7 mouse cellular contexts compared by ENCODE assay signal in genomic region chrX:37085665-37086064, GRCm38 (mm10). TPM values are rescaled to one million over a fixed set of nuclear protein-coding genes. Genes with fewer than 3 reads are reported as not detected.
DNase-seq lines count a peak whose midpoint lies in the region; ATAC-seq and TF ChIP-seq lines count a peak whose summit lies in the region.

No protein-coding gene starts in this region.

- DNase-seq in thymus, adult 2 months, result no peak
- no peak for DNase-seq in thymus, adult 18-20 months
- peak in 1 of 3 experiments; percentile 27 for DNase-seq in liver, embryonic 14.5 days (ENCODE audit: low read depth in 3 of 3, low spot score in 3 of 3)
- DNase-seq in right cerebral cortex, adult 18-20 months, result no peak
- DNase-seq in layer of hippocampus, adult 8-10 months (ENCODE audit: low spot score in 2 of 2), result no peak
- no peak for DNase-seq in lung, postnatal 25 days (ENCODE audit: low spot score)

- no peak overlapping the region for H3K27ac ChIP-seq in thymus, adult 2 months (ENCODE audit: control insufficient read depth, insufficient read depth, low read length)
- peak overlapping the region; percentile 75 for H3K27ac ChIP-seq in forebrain, embryonic 13.5 days
- H3K27ac ChIP-seq in liver, embryonic 14.5 days, result peak overlapping the region; percentile 77

- H3K4me1 ChIP-seq in thymus, adult 2 months (replicated peaks; ENCODE audit: control insufficient read depth, insufficient read depth, low read length), result peaks cover 8% of the 10 kb centered on the region
- H3K4me1 ChIP-seq in forebrain, embryonic 13.5 days, result peaks cover 11% of the 10 kb centered on the region
- H3K4me1 ChIP-seq in liver, embryonic 14.5 days (replicated peaks; ENCODE audit: control insufficient read depth in 2 of 2, insufficient read depth in 2 of 2, low read length in 1 of 2), result peaks cover 0 to 7% of the 10 kb centered on the region in 2 experiments; a peak in 1 of 4 replicates

- 5% methylated on average over 9 of the region's 9 CpGs for WGBS in thymus, adult 2 months
- WGBS in forebrain, embryonic 13.5 days, result 34% methylated on average over 9 of the region's 9 CpGs
- WGBS in liver, embryonic 14.5 days (ENCODE audit: insufficient replicate concordance), result 16% methylated on average over 9 of the region's 9 CpGs

- TF ChIP-seq EP300 in liver, embryonic 14.5 days (IDR thresholded peaks at IDR 0.05; ENCODE audit: low read depth), result no peak

- H3K4me3 ChIP-seq in thymus, adult 2 months (ENCODE audit: control insufficient read depth, insufficient read depth, low read length), result peak overlapping the region; percentile 70
- peak overlapping the region; percentile 57 for H3K4me3 ChIP-seq in forebrain, embryonic 13.5 days
- H3K4me3 ChIP-seq in liver, embryonic 14.5 days (ENCODE audit: insufficient read depth in 1 of 2, low read depth in 2 of 2, low read length in 2 of 2), result peak overlapping the region; percentile 71 to 83

- no peak overlapping the region for H3K9ac ChIP-seq in forebrain, embryonic 13.5 days
- H3K9ac ChIP-seq in liver, embryonic 14.5 days (replicated peaks), result peak overlapping the region; percentile 83

- H3K4me2 ChIP-seq in forebrain, embryonic 13.5 days, result peak overlapping the region; percentile 76
- peak overlapping the region; percentile 75 for H3K4me2 ChIP-seq in liver, embryonic 14.5 days (ENCODE audit: low read depth)

- TF ChIP-seq POLR2A in thymus, adult 2 months (IDR thresholded peaks at IDR 0.05; ENCODE audit: control insufficient read depth, extremely low read depth, insufficient read depth, low read length, poor library complexity), result no peak

- H3K27me3 ChIP-seq in thymus, adult 2 months (ENCODE audit: control insufficient read depth, insufficient read depth, low read length), result no peaks in the 10 kb centered on the region
- no peaks in the 10 kb centered on the region for H3K27me3 ChIP-seq in forebrain, embryonic 13.5 days
- no peaks in the 10 kb centered on the region for H3K27me3 ChIP-seq in liver, embryonic 14.5 days (ENCODE audit: control insufficient read depth, insufficient read depth, low read length)

- ATAC-seq in forebrain, embryonic 13.5 days, result peak; percentile 50; the same call in 1 of the 2 replicates
- peak; percentile 70 for ATAC-seq in liver, embryonic 14.5 days (ENCODE audit: insufficient read depth)

- no peaks in the 10 kb centered on the region for H3K9me3 ChIP-seq in forebrain, embryonic 13.5 days (replicated peaks)
- no peaks in the 10 kb centered on the region for H3K9me3 ChIP-seq in liver, embryonic 14.5 days (ENCODE audit: control insufficient read depth, low read length)

- TF ChIP-seq CTCF in thymus, adult 2 months (IDR thresholded peaks at IDR 0.05; ENCODE audit: borderline replicate concordance, control insufficient read depth, extremely low read depth, insufficient read depth, low read length, poor library complexity), result no peak
- no peak for TF ChIP-seq CTCF in liver, embryonic 14.5 days (IDR thresholded peaks at IDR 0.05; ENCODE audit: low read depth)

- peaks cover 9% of the 10 kb centered on the region; the same call in 1 of the 2 replicates for H3K36me3 ChIP-seq in thymus, adult 2 months (ENCODE audit: control insufficient read depth, insufficient read depth, low read length)
- peaks cover 16% of the 10 kb centered on the region; the same call in 1 of the 2 replicates for H3K36me3 ChIP-seq in forebrain, embryonic 13.5 days (ENCODE audit: poor library complexity, severe bottlenecking)
- peaks cover 17% of the 10 kb centered on the region for H3K36me3 ChIP-seq in liver, embryonic 14.5 days (replicated peaks; ENCODE audit: control insufficient read depth, insufficient read depth, low read depth)

RNA-seq across cellular contexts. Expression of gene Rpl39, which starts 0.5 kb away (rescaled TPM):
- 98.5 and 123 TPM in 2 replicates for polyA plus RNA-seq in thymus, adult 2 months (2012; rRNA removed)
- 399 and 495 TPM in 2 replicates for polyA plus RNA-seq in forebrain, embryonic 13.5 days (2015; fragmentation: Nextera tagmentation; extraction: Ambion mirVana)
- 261 and 564 TPM in 2 replicates for polyA plus RNA-seq in liver, embryonic 14.5 days (2012; rRNA removed)
- 545 and 615 TPM in 2 replicates for polyA plus RNA-seq in liver, embryonic 14.5 days (2014; fragmentation: Nextera tagmentation; extraction: Ambion mirVana)
- 100 to 1,000 TPM; 184 to 339 (median 269) TPM for total RNA-seq in layer of hippocampus, adult 8-10 months (2022)

RNA-seq across cellular contexts. Expression of gene Upf3b, which starts 24.5 kb away (rescaled TPM):
- polyA plus RNA-seq in thymus, adult 2 months (2012; rRNA removed), result 4.8 and 5.0 TPM in 2 replicates
- polyA plus RNA-seq in forebrain, embryonic 13.5 days (2015; fragmentation: Nextera tagmentation; extraction: Ambion mirVana), result 32.1 and 34.5 TPM in 2 replicates
- polyA plus RNA-seq in liver, embryonic 14.5 days (2012; rRNA removed), result 6.4 and 13.4 TPM in 2 replicates
- polyA plus RNA-seq in liver, embryonic 14.5 days (2014; fragmentation: Nextera tagmentation; extraction: Ambion mirVana), result 7.4 and 7.9 TPM in 2 replicates
- total RNA-seq in layer of hippocampus, adult 8-10 months (2022), result 10 to 100 TPM; 17.3 to 23.3 (median 21.3) TPM

RNA-seq across cellular contexts. Expression of gene Sowahd, which starts 37.0 kb away (rescaled TPM):
- polyA plus RNA-seq in thymus, adult 2 months (2012; rRNA removed), result 0.13 and 0.19 TPM in 2 replicates
- polyA plus RNA-seq in forebrain, embryonic 13.5 days (2015; fragmentation: Nextera tagmentation; extraction: Ambion mirVana), result not detected in 2 replicates
- 0.02 TPM in 1 of 2 replicates, not detected in the other for polyA plus RNA-seq in liver, embryonic 14.5 days (2012; rRNA removed)
- 0.11 TPM in 1 of 2 replicates, not detected in the other for polyA plus RNA-seq in liver, embryonic 14.5 days (2014; fragmentation: Nextera tagmentation; extraction: Ambion mirVana)
- not detected for total RNA-seq in layer of hippocampus, adult 8-10 months (2022)

RNA-seq across cellular contexts. Expression of gene Nkap, which starts 40.9 kb away (rescaled TPM):
- 5.9 and 6.8 TPM in 2 replicates for polyA plus RNA-seq in thymus, adult 2 months (2012; rRNA removed)
- 19.0 and 22.0 TPM in 2 replicates for polyA plus RNA-seq in forebrain, embryonic 13.5 days (2015; fragmentation: Nextera tagmentation; extraction: Ambion mirVana)
- polyA plus RNA-seq in liver, embryonic 14.5 days (2012; rRNA removed), result 1.7 and 2.3 TPM in 2 replicates
- 4.4 and 5.1 TPM in 2 replicates for polyA plus RNA-seq in liver, embryonic 14.5 days (2014; fragmentation: Nextera tagmentation; extraction: Ambion mirVana)
- total RNA-seq in layer of hippocampus, adult 8-10 months (2022), result 10 to 100 TPM; 12.9 to 19.4 (median 14.3) TPM
